Mouse (Mus musculus) heart, postnatal 14 days (tissue): ENCODE measurements around the gene Gm21852. TPM values are rescaled to one million over a fixed set of nuclear protein-coding genes. Genes with fewer than 3 reads are reported as not detected.
"Not testable (repeated sequence)": the region's sequence is repeated elsewhere in the genome, so short reads cannot be mapped to it uniquely, and the experiment has no call there.

ENCODE experiments used
- DNase-seq, 2 experiments: peaks; one replicate each; pipeline ENCODE4 v3.0.0; 2021 to 2022
- intact Hi-C: fragments of 180-260 bp; cut with DNase I; formaldehyde crosslinking; loops from one replicate; pipeline ENCODE4 v1.15.1; 2025
- long read RNA-seq, 2 experiments: library from polyadenylated mRNA; stranded (forward); transcript quantifications; one replicate each; pipeline ENCODE4 v2.0.0; 2021
- microRNA-seq, 2 experiments: library from miRNA; unstranded; fragments of <30 nt; microRNA quantifications; one replicate each; pipeline ENCODE4 v1.2.0; 2021 to 2022
- total RNA-seq, 2 experiments: library from RNA; stranded (reverse); gene quantifications; 2 replicates each; pipeline ENCODE4 v1.2.3; 2021

The Gm21852 gene
- total RNA-seq, result not detected
- long read RNA-seq, experiment 1, result 0 reads
- long read RNA-seq, experiment 2, result 0 reads

- intact Hi-C loops, result not testable (repeated sequence)
These were observed at the start of gene Gm21852 for GRCm38 (mm10) chrY:40651896-40652295. Gene Gm21852 (minus strand): TSS chrY:40651996.

More at GRCm38 (mm10) chrY:40651896-40652295, at the start of gene Gm21852:
- DNase-seq, result not testable (repeated sequence)

Small RNAs within 50 kb of the gene (microRNA-seq; reads per million reads assigned to microRNA genes)
- gene Gm27466 (0 reads per million in 2 experiments), gene Gm28018 (0 reads per million in 2 experiments)

Other genes with a start within 250 kb of the Gm21852 start
- not detected for gene Gm21797, start 123.8 kb upstream of the Gm21852 start, total RNA-seq
- not detected for gene Gm20795, start 152.9 kb upstream of the Gm21852 start, total RNA-seq